Mouse (Mus musculus) heart, postnatal 0 days (tissue): ENCODE data around the gene Scaf1.

Source experiments
- CTCF ChIP-seq: IDR thresholded peaks from 2 replicates; pipeline ENCODE4 v1.5.1; 2016; ENCODE audit warnings: antibody characterized with exemption, control low read depth, low read depth
- EP300 ChIP-seq: IDR thresholded peaks from 2 replicates; pipeline ENCODE4 v1.6.1; 2016; ENCODE audit warnings: antibody characterized with exemption, low read depth

GRCm38 (mm10) chr7:45061532-45062075 is 45.4 kb upstream of the Scaf1 start:
- TF ChIP-seq EP300: no peak
- TF ChIP-seq CTCF: no peak
